Mouse (Mus musculus) testis, adult 2 months (tissue): ENCODE measurements around the gene Arhgap32. TPM values are rescaled to one million over a fixed set of nuclear protein-coding genes. Genes with fewer than 3 reads are reported as not detected.
"Not testable (repeated sequence)": the region's sequence is repeated elsewhere in the genome, so short reads cannot be mapped to it uniquely, and the experiment has no call there.

Source experiments
- H3K27ac ChIP-seq: fragments of 200-500 bp; 2 replicates; pipeline ENCODE4 v1.5.1; 2012; ENCODE audit warnings: low read depth, low read length; ENCODE audit not compliant: control insufficient read depth, insufficient read depth
- H3K27me3 ChIP-seq: fragments of 200-500 bp; 2 replicates; pipeline ENCODE4 v1.6.1; 2012; ENCODE audit warnings: mild to moderate bottlenecking, low read length, moderate library complexity; ENCODE audit not compliant: control insufficient read depth, insufficient read depth
- H3K36me3 ChIP-seq: fragments of 200-500 bp; 2 replicates; pipeline ENCODE4 v1.6.1; 2012; ENCODE audit warnings: mild to moderate bottlenecking, low read length; ENCODE audit not compliant: control insufficient read depth, insufficient read depth
- H3K4me1 ChIP-seq: fragments of 200-500 bp; 2 replicates; pipeline ENCODE4 v1.6.1; 2012; ENCODE audit warnings: low read length; ENCODE audit not compliant: control insufficient read depth, insufficient read depth
- H3K4me3 ChIP-seq: fragments of 200-500 bp; 2 replicates; pipeline ENCODE4 v1.5.1; 2012; ENCODE audit warnings: low read depth, mild to moderate bottlenecking, low read length, moderate library complexity, mixed read lengths; ENCODE audit not compliant: control insufficient read depth
- CTCF ChIP-seq: fragments of 200-500 bp; IDR thresholded peaks from 2 replicates; pipeline ENCODE4 v1.5.1; 2012; ENCODE audit warnings: low read depth, mild to moderate bottlenecking, inconsistent platforms, low read length, moderate library complexity; ENCODE audit not compliant: control insufficient read depth, insufficient read depth, insufficient replicate concordance
- POLR2A ChIP-seq: fragments of 200-500 bp; IDR thresholded peaks from 2 replicates; pipeline ENCODE4 v1.6.1; 2012; ENCODE audit warnings: low read depth, mild to moderate bottlenecking, inconsistent platforms, low read length, moderate library complexity; ENCODE audit not compliant: control insufficient read depth
- polyA plus RNA-seq: library from polyadenylated mRNA; depleted of rRNA; stranded (reverse); fragments of >200 nt; gene quantifications from 2 replicates; pipeline ENCODE4 v1.2.3, GENCODE M21; 2012

The Arhgap32 gene
- polyA plus RNA-seq, 1 experiment: 4.2 TPM

GRCm38 (mm10) chr9:32149836-32150642, 34.1 kb downstream of the Arhgap32 start:
- TF ChIP-seq POLR2A (no peak), CTCF (no peak)
- Histone ChIP-seq H3K4me1 (peaks cover 2% of the 10 kb centered on the region; the same call in 1 of the 2 replicates), H3K36me3 (no peaks in the 10 kb centered on the region), H3K4me3 (no peak overlapping the region), H3K27me3 (no peaks in the 10 kb centered on the region), H3K27ac (no peak overlapping the region)

GRCm38 (mm10) chr9:32154727-32155371, 38.9 kb downstream of the Arhgap32 start:
- H3K36me3 ChIP-seq: no peaks in the 10 kb centered on the region
- H3K4me3 ChIP-seq: no peak overlapping the region
- no peak overlapping the region for H3K27ac ChIP-seq
- H3K27me3 ChIP-seq: no peaks in the 10 kb centered on the region
- H3K4me1 ChIP-seq: no peaks in the 10 kb centered on the region
- TF ChIP-seq POLR2A: no peak
- no peak for TF ChIP-seq CTCF

GRCm38 (mm10) chr9:32156706-32157105, 40.8 kb downstream of the Arhgap32 start:
- no peak for TF ChIP-seq CTCF
- no peak for TF ChIP-seq POLR2A
- H3K4me3 ChIP-seq: no peak overlapping the region
- no peaks in the 10 kb centered on the region for H3K4me1 ChIP-seq
- H3K36me3 ChIP-seq: no peaks in the 10 kb centered on the region
- no peak overlapping the region for H3K27ac ChIP-seq
- H3K27me3 ChIP-seq: no peaks in the 10 kb centered on the region

GRCm38 (mm10) chr9:32157201-32157600, 41.3 kb downstream of the Arhgap32 start:
- Histone ChIP-seq H3K27me3 (no peaks in the 10 kb centered on the region), H3K27ac (no peak overlapping the region), H3K4me1 (no peaks in the 10 kb centered on the region), H3K36me3 (no peaks in the 10 kb centered on the region), H3K4me3 (no peak overlapping the region)
- TF ChIP-seq POLR2A: no peak
- TF ChIP-seq CTCF: no peak

GRCm38 (mm10) chr9:32158837-32159543, 43.1 kb downstream of the Arhgap32 start:
- Histone ChIP-seq H3K36me3 (no peaks in the 10 kb centered on the region), H3K4me1 (no peaks in the 10 kb centered on the region), H3K27me3 (no peaks in the 10 kb centered on the region), H3K27ac (no peak overlapping the region), H3K4me3 (no peak overlapping the region)
- TF ChIP-seq POLR2A: no peak
- peak; percentile 51; the same call in 1 of the 2 replicates for TF ChIP-seq CTCF

- H3K4me3 ChIP-seq: no peak overlapping the region
- no peaks in the 10 kb centered on the region for H3K27me3 ChIP-seq
- no peaks in the 10 kb centered on the region for H3K4me1 ChIP-seq
- H3K27ac ChIP-seq: no peak overlapping the region
- TF ChIP-seq CTCF: no peak
- no peak for TF ChIP-seq POLR2A
- no peaks in the 10 kb centered on the region for H3K36me3 ChIP-seq
Observed at GRCm38 (mm10) chr9:32159724-32160123, 43.8 kb downstream of the Arhgap32 start.

- no peaks in the 10 kb centered on the region for H3K36me3 ChIP-seq
- no peak overlapping the region for H3K4me3 ChIP-seq
- no peaks in the 10 kb centered on the region for H3K27me3 ChIP-seq
- H3K27ac ChIP-seq: no peak overlapping the region
- TF ChIP-seq CTCF (no peak), POLR2A (no peak)
- H3K4me1 ChIP-seq: no peaks in the 10 kb centered on the region
Observed at GRCm38 (mm10) chr9:32162792-32163191, 46.9 kb downstream of the Arhgap32 start.

GRCm38 (mm10) chr9:32163820-32164219, 47.9 kb downstream of the Arhgap32 start:
- H3K4me3 ChIP-seq, H3K27ac ChIP-seq, H3K4me1 ChIP-seq, H3K27me3 ChIP-seq, H3K36me3 ChIP-seq: not testable (repeated sequence)
